21 mouse cellular contexts compared by ENCODE assay signal in the genomic region with DNA sequence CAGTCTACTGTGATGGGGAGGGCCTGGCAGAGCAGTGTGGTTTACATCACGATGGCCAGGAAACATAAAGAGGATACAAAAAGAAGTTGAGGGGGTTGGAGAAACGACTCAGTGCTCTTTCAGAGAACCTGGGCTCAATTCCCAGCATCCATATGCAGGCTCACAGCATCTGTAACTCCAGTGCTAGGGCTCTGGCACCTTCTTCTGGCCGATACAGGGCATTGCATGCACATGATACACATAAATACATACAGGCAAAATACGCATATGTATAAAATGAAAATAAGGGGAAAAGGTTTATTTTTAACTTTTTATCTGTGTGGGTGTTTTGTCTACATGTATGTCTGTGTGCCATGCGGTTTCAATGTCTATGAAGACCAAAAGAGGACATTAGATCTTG. TPM values are rescaled to one million over a fixed set of nuclear protein-coding genes. Genes with fewer than 3 reads are reported as not detected.
DNase-seq lines count a peak whose midpoint lies in the region; ATAC-seq and TF ChIP-seq lines count a peak whose summit lies in the region.
"Had no signal": no experiment of that assay in that cellular context is flagged by ENCODE, and none has a peak within 500 bp of the region (broad histone marks: within the 10 kb centered on the region; RNA-seq: fewer than 3 reads in every experiment).

No protein-coding gene starts in this region.

- H3K27me3 ChIP-seq in forebrain, postnatal 0 days (ENCODE audit: insufficient read depth, low read length): no peaks in the 10 kb centered on the region
- H3K27me3 ChIP-seq in forebrain, embryonic 13.5 days: no peaks in the 10 kb centered on the region
- H3K27me3 ChIP-seq in liver, adult 2 months (ENCODE audit: control insufficient read depth, insufficient read depth, low read length): no peaks in the 10 kb centered on the region
- H3K27me3 ChIP-seq: forebrain, embryonic 12.5 days; heart, embryonic 13.5 days; liver, embryonic 13.5 days; midbrain, embryonic 12.5 days had no signal

- DNase-seq in forebrain, postnatal 0 days: no peak
- DNase-seq in liver, adult 2 months (ENCODE audit: extremely low read depth, low read depth, low spot score): no peak
- DNase-seq in liver (no peak), A20 (ENCODE audit: low read depth, low spot score) (peak; percentile 38), ZHBTc4 (ENCODE audit: low read depth, low spot score) (peak; percentile 57)
- DNase-seq in embryo, embryonic 10.5 days (ENCODE audit: low spot score): no peak
- DNase-seq in cerebellum, postnatal 14 days: no peak
- DNase-seq: adrenal gland, adult 2 months; cerebellum, adult 2 months; heart, postnatal 4 days; kidney, postnatal 14 days; layer of hippocampus, adult 9-11 months; liver, embryonic 13.5 days; lung, postnatal 4 days; right cerebral cortex, postnatal 14 days; thymus, adult 18-20 months had no signal

- H3K36me3 ChIP-seq in forebrain, postnatal 0 days (ENCODE audit: insufficient read depth): no peaks in the 10 kb centered on the region
- no peaks in the 10 kb centered on the region for H3K36me3 ChIP-seq in forebrain, embryonic 13.5 days (ENCODE audit: poor library complexity, severe bottlenecking)
- no peaks in the 10 kb centered on the region for H3K36me3 ChIP-seq in liver, adult 2 months (ENCODE audit: control insufficient read depth, insufficient read depth, low read length)
- H3K36me3 ChIP-seq: forebrain, embryonic 12.5 days; heart, embryonic 13.5 days; liver, embryonic 13.5 days; midbrain, embryonic 12.5 days had no signal

- H3K4me3 ChIP-seq in forebrain, postnatal 0 days (ENCODE audit: low read depth, low read length): no peak overlapping the region
- no peak overlapping the region for H3K4me3 ChIP-seq in forebrain, embryonic 13.5 days
- no peak overlapping the region for H3K4me3 ChIP-seq in liver, adult 2 months (ENCODE audit: insufficient read depth, low read depth, low read length)
- H3K4me3 ChIP-seq: forebrain, embryonic 12.5 days; heart, embryonic 13.5 days; liver, embryonic 13.5 days; midbrain, embryonic 12.5 days had no signal

- H3K79me2 ChIP-seq in liver, adult 2 months (ENCODE audit: control insufficient read depth, insufficient read depth, low read length): no peaks in the 10 kb centered on the region

- no peak overlapping the region for H3K4me2 ChIP-seq in forebrain, postnatal 0 days (ENCODE audit: low read depth)
- H3K4me2 ChIP-seq in forebrain, embryonic 13.5 days: no peak overlapping the region
- H3K4me2 ChIP-seq: forebrain, embryonic 12.5 days; heart, embryonic 13.5 days; liver, embryonic 13.5 days; midbrain, embryonic 12.5 days had no signal

- WGBS in forebrain, postnatal 0 days: 85% methylated on average over 5 of the region's 5 CpGs
- 89% methylated on average over 5 of the region's 5 CpGs for whole genome bisulfite sequencing in forebrain, embryonic 13.5 days
- 82% methylated on average over 5 of the region's 5 CpGs for WGBS in liver, adult 2 months

- no peak overlapping the region for H3K27ac ChIP-seq in forebrain, postnatal 0 days (ENCODE audit: low read depth, low read length)
- no peak overlapping the region for H3K27ac ChIP-seq in forebrain, embryonic 13.5 days
- H3K27ac ChIP-seq in liver, adult 2 months (replicated peaks; ENCODE audit: insufficient read depth, low read depth, low read length): no peak overlapping the region
- H3K27ac ChIP-seq: forebrain, embryonic 12.5 days; heart, embryonic 13.5 days; liver, embryonic 13.5 days; midbrain, embryonic 12.5 days had no signal

- H3K4me1 ChIP-seq in forebrain, postnatal 0 days (ENCODE audit: insufficient read depth): no peaks in the 10 kb centered on the region
- H3K4me1 ChIP-seq in forebrain, embryonic 13.5 days: peaks cover 7% of the 10 kb centered on the region; the same call in 1 of the 2 replicates
- H3K4me1 ChIP-seq in liver, adult 2 months (ENCODE audit: control insufficient read depth, insufficient read depth, low read length): no peaks in the 10 kb centered on the region
- H3K4me1 ChIP-seq: liver, embryonic 13.5 days had no signal

- H3K9me3 ChIP-seq in forebrain, postnatal 0 days (ENCODE audit: low read length): no peaks in the 10 kb centered on the region
- no peaks in the 10 kb centered on the region for H3K9me3 ChIP-seq in forebrain, embryonic 13.5 days (replicated peaks)
- H3K9me3 ChIP-seq: forebrain, embryonic 12.5 days; liver, embryonic 13.5 days; midbrain, embryonic 12.5 days had no signal

- peak; percentile 24; the same call in 1 of the 2 replicates for TF ChIP-seq CTCF in forebrain, postnatal 0 days (IDR thresholded peaks at IDR 0.05; ENCODE audit: low read depth)
- TF ChIP-seq CTCF in liver, adult 2 months (IDR thresholded peaks at IDR 0.05; ENCODE audit: low read depth, low read length): peak; percentile 35; the same call in 1 of the 2 replicates

- no peak for ATAC-seq in forebrain, postnatal 0 days
- ATAC-seq in forebrain, embryonic 13.5 days: no peak
- ATAC-seq: inflammation-experienced regulatory T-cells, adult 6 months had no signal

- no peak overlapping the region for H3K9ac ChIP-seq in forebrain, postnatal 0 days
- no peak overlapping the region for H3K9ac ChIP-seq in forebrain, embryonic 13.5 days
- H3K9ac ChIP-seq in liver, adult 2 months (ENCODE audit: low read depth, low read length): no peak overlapping the region
- H3K9ac ChIP-seq: forebrain, embryonic 12.5 days; heart, embryonic 13.5 days; liver, embryonic 13.5 days; midbrain, embryonic 12.5 days had no signal

- TF ChIP-seq POLR2A in liver, adult 2 months (IDR thresholded peaks at IDR 0.05; ENCODE audit: extremely low read depth, insufficient read depth, low read length): no peak

RNA-seq across cellular contexts. Expression of gene Mex3b, which starts 13.6 kb away (rescaled TPM):
- 111 and 141 TPM in 2 replicates for total RNA-seq in forebrain, postnatal 0 days (2014; rRNA removed)
- polyA plus RNA-seq in forebrain, postnatal 0 days (2015; fragmentation: Nextera tagmentation; extraction: Ambion mirVana): 22.8 and 24.5 TPM in 2 replicates
- polyA plus RNA-seq in forebrain, embryonic 13.5 days (2015; fragmentation: Nextera tagmentation; extraction: Ambion mirVana): 42.2 and 45.8 TPM in 2 replicates
- total RNA-seq in liver, adult 2 months (2014; rRNA removed): 0.27 and 0.28 TPM in 2 replicates
- polyA plus RNA-seq in liver, adult 2 months (2012; rRNA removed): 0.56 and 0.70 TPM in 2 replicates

Comparison
In these comparisons a context has a peak if more than half of its experiments do, and no peak if none do; other contexts are left out.
1. DNase-seq: peak in A20 (single experiment) and ZHBTc4 (single experiment); none in forebrain, postnatal 0 days (single experiment), liver, adult 2 months (single experiment), liver (single experiment), embryo, embryonic 10.5 days (single experiment) and cerebellum, postnatal 14 days (0 of 2).
2. RNA of gene Mex3b, which starts 13.6 kb away (polyA plus RNA-seq): 42.2 to 45.8 TPM in forebrain, embryonic 13.5 days and 22.8 to 24.5 TPM in forebrain, postnatal 0 days; 0.56 to 0.70 TPM in liver, adult 2 months; every median in the first group is over 10 times any median in the second.